Mouse (Mus musculus) C2C12 (cell line): ENCODE results near the gene Pard3.

Experiments
- CEBPB ChIP-seq: IDR thresholded peaks from one replicate; pipeline ENCODE4 v1.6.1; 2011; ENCODE audit warnings: low read depth, mild to moderate bottlenecking, control low read depth, moderate library complexity
- CTCF ChIP-seq: IDR thresholded peaks from one replicate; pipeline ENCODE4 v1.5.1; 2011; ENCODE audit not compliant: control insufficient read depth, insufficient read depth, insufficient read length
- MAX ChIP-seq: IDR thresholded peaks from one replicate; pipeline ENCODE4 v1.6.1; 2011; ENCODE audit warnings: mild to moderate bottlenecking, control low read depth
- MYOG ChIP-seq: IDR thresholded peaks from one replicate; pipeline ENCODE4 v1.6.1; 2011; ENCODE audit not compliant: control insufficient read depth, insufficient read length; ENCODE audit errors: extremely low read depth
- USF1 ChIP-seq: IDR thresholded peaks from one replicate; pipeline ENCODE4 v1.6.1; 2011; ENCODE audit warnings: low read depth, mild to moderate bottlenecking, control low read depth, moderate library complexity

DNA sequence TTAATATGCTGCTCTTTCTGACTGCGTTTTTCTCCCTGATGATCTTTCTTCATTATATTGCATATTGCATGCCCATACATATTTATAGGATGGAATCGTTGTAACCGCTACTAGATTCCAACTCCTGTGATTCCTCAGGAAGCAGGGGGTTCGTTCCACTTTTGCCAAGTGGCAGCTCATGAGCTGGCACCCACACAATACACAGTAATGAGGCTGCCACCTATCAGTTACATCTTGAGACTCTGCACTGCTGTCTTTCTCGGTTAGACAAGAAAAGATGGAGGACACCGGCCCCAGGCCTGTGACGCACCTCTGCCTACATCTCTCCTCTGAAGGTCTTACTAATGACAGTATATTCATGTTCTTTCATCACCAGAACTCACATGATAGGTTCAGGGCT is 364.3 kb downstream of the Pard3 start:
- no peak for TF ChIP-seq CTCF
- TF ChIP-seq MYOG = no peak
- TF ChIP-seq MAX = no peak
- TF ChIP-seq USF1 = no peak
- no peak for TF ChIP-seq CEBPB
